Mouse (Mus musculus): ENCODE measurements at regions not wholly inside any gene's neighbourhood (a gene's known extent, or its start where the extent isn't known, plus 50 kb on each side); places are given as distances from the start of the nearest gene placed in this dataset.

DNA sequence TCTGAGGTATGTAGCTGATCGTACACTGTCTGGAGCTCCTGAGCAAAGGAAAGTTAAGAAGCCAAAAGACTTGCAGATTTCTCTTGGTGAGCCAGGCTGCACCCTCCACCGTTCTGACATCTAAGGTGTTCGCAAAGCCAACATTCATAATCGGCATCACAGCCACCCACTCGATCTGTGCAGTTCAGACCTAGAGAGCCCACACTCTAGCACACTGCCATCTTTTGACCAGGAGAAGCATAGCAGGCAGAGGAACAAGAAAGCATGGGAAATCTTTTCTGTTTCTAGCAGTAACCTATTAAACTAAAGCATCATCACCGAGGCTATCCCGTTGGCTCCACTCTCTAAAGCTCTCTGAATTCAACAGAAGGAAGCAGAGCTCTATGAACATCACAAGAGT is 59.2 kb downstream of the Areg start:
- DNase-seq = peak; percentile 3 to 17

DNA sequence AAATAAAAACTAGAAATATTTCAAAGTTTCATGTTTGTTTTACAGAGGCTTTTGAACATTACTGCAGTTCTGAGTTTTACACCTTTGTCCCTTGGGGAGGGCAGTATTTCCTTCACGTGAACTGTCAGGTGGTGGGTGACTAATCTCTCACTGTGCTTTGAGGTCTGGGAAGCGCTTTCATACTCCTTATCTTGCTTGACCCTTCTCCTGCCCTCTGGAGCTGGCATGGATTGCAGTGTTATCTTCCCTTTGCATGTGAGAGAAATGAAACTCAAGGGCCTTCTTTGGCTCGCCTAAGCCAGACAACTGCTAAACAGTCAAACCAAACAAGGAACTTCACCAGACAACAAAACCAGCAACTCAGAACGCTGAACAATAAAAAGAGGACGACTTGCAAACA is 61.0 kb downstream of the Areg start:
- no peak for DNase-seq

DNA sequence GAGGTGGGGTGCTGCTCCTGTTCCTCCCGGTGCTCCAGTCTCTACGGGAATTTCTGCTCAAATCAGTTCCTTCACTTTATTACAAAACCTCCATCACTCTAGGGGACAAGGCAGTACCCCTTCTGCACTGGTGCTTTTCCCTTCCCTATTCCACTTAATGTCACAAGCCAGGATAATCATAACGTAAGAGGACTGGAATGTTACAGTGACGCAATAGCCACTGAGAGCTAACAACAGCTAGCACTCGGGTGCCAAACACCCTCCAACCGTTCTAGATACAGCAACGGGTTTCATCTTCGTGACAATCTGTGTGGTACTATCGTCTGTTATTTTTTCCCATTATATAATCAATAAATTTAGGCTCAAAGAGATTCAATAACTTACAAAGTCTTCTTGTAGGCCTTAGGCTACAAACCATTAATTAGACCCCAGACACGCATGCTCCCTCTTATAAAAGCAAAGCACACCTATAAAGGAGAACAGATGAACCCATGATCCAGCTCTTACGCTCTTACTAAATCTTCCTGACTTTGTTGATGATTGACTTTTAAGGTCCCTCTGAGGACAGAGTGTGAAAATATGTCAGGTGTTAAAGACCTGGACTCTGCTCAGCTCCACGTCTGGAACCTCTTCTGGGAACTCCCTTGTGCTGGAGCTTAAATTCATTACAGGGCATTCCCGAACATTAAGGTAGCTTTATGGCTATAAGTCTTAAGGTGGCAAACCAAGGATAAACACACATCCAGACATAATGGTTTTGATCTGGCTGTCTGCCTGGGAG is 65.0 kb downstream of the Areg start:
- no peak for DNase-seq

DNA sequence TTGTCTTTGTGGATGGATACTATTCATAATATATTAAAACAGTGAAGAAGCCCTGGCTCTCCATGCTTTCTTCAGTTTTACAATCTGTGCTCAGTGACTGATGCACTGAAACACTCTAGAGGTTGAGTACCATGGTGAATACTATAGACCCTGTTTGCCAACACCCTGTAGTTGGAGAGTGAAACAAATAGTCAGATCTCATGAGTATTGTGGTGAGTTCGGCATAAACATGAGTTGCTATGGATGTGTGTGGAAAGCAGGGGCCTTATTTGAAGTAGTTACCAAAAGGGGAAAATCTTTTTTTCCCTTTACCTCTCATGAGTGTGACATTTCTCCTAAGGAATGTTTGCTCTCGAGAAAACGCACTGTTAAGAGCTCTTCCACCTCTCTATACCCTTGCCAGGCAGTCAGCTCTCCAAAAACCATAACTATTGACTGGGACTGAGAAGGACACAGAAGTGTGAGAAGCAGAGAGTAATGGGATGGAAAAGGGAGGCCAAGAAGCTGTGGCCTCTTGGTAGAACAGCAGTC is 66.0 kb downstream of the Areg start:
- DNase-seq = no peak

DNA sequence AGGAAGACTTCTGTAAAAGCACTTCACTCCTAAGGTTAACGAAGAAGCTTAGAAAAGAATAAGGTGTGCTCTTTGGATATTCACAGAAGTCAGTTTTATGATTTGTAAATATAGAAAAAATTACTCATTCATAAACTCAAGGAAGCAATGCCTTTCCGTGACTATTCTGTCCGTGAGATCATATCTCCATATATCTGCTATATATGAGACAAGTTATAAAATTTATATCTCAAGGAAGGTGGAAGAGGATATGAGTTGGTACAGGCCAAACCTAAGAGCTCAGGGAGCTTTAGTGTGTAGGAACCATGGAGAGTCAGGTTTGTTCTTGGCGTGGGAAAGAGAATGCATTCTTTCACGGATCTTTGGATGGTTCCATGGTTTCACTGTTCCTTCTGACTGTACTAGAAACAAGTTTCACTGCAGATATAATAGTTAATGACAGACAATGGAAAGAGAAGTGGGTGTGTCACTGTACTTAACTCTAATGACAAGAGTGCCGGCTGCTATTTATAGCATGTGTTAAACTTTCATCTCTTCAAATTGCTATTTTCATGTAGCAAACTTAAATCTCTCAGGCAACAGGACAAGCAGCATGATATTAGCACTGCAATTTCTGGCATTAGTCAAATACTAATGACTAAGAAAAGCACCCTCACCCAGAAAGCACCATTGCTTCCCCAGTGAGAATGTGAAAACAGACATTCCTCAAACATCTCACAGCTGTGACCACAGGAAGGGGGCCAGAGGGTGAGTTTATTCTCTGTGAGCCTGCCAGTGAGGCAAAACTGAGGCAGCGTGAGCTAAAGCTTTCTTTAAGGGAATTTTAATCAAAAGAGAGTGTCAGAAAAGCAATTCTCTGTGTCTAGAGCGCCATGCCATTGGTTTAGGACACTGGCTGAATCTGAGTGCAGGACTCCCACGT is 67.4 kb downstream of the Areg start:
- DNase-seq = no peak

DNA sequence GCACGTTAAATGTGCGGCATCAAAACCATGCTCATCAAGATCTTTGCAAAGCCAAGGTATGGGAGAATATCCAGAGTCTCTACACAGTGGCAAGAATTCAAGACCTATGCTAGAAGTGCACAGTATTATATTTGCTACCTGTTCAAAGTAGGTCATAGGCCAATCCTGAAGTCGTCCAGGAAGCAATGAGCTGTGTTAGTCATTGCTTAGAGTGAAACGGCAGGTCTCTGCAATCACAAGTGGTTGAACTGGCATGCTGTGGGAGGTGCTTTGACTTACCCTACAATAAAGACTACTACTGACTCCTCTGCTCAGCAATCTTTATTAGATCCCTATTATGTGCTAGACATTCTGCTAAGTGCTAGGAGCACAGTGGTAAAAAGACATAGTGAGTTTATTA is 80.8 kb downstream of the Areg start:
- no peak for DNase-seq

DNA sequence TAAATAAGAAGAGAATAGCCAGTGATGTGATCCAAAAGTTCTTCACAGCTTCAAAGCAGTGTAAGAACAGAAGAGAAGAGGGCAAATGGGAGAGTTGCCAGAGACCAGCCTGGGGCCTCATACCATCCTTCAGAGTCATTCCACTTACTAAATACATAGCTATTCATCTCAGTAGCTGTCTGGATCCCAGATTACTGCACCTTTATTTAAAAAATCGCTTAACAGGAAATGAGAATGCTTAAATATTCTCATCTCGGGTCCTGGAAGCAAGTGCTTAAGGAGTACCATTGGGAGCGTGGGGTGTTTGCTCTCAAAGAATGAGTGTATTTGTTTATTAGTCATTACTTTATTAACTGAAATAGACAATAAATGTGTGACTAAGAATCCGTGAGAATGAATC is 102.3 kb downstream of the Areg start:
- no peak for DNase-seq

DNA sequence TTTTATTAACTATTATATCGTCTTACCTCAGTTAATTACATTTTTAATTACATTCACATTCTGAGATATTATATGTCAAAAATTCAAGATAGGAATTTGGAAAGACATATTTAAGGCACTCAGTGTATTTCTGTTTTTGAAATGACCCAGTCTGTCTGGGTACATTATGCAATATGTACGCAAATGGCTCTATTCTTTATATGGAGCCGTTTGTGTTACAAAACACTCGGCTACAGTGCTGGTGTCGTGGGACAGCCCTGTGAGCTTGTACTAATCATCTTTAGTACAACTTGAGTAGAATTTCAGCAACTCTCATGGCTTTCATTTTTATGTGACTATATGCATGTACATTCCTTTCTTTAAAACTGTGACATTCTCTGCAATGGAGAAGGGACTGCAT is 108.0 kb downstream of the Areg start:
- no peak for DNase-seq

DNA sequence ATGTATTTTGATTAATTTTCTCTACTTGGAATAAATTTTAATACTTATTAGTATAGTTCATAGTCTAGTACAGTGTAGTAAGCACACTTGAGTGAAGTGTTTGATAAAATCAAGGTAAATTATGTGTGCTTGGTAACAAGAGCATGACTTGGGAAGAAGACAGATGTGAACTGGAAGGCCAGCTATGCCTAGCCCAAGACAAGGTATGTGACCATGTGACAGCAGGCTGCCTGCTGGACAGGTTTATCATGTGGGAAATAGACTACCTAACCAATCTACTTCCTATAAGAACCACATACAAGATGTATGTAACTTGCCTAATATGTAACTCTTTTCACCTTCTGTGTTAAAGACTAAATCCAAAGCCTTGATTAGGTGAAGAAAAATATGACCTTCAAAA is 122.5 kb downstream of the Areg start:
- DNase-seq = no peak

DNA sequence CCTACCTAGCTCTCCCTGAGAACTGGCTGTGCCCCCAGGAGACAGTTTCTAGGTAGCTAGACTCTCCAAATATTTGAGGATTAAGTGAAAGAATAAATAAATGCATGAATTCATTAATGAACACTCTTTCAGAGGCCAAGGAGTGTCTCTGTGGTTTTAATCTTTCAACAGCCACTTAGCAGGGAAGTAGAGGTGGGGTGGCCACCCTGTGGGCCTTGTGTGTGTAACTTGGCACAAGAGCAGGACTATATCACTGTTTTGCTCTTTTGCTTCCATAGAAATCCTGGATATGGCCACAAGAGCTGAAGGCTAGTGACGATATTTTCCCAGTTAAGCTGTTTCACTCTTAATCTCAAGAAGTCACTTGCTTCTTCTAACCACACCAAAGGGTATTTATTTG is 123.1 kb downstream of the Areg start:
- DNase-seq = no peak

DNA sequence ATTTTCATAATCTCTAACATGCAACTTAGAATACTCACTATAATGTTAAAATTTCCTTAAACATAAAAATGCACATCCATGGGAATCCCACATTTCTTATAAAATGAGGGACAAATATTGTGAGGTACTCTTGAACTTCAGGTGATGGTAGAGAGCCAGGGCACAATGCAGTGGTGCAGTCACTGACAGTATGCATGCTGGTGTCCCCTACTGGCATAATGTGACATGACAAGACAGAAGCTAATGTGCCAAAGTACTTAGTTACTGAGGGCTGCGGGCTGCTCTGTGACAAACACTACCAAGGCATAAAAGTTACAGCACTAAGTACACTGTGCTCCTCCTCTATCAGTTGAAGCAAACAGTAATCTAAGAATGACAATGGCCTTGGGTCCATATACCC is 131.3 kb downstream of the Areg start:
- DNase-seq = no peak

DNA sequence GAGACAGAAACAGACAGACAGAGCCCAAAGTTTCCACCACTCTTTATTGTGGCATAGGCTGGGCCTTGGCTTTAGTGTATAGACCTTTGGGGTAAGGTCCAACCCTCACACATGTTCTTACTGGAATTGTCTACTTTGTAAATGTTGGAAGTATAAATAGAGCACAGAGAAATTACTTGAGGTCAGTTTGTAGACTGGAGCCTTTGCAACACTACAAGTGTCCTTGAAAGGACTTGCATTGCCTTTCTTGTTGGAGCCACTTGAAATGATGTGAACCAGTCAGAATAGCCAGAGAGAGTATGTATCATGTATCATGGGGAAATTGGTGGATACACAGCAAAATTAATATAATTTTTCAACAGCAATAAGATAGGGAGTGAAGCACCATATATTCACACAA is 131.4 kb downstream of the Btc start:
- no peak for DNase-seq

DNA sequence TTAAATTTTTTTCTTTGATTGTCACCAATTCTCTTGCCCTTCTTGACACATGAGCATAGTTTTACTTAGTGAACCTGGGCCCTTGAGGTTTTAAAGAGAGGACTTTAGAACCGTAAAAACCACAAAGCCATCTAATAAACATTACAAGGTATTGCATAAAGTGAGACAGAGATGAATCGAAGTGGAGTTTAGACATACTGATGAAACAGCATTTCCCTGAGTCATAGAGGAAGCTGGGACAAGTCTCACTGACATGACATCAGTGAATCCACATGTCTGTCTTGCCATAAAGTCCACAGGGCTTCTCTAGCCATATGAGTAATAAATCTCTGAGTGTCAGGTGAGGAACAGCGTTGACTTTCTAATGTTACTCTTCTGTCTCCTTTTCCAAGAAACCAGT is 128.4 kb downstream of the Btc start:
- no peak for DNase-seq

DNA sequence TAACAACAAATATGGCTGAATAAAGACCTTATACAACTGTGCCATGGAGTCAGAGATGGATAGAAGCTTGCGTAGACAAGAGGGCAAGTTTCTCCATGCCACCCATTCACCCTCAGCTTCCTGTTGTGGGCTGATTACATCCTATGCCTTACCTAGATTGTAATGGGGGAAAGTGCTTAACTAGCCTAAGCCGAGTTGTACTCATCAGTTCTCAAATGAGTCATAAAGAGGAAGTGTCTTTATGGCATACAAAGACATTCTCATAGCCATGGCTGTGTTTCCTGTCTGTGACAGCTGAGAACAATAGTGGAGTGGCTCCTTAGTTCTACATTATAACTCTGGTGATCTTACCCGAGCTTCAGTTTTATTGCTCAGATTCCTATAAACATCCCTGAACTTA is 124.3 kb downstream of the Btc start:
- DNase-seq = no peak

DNA sequence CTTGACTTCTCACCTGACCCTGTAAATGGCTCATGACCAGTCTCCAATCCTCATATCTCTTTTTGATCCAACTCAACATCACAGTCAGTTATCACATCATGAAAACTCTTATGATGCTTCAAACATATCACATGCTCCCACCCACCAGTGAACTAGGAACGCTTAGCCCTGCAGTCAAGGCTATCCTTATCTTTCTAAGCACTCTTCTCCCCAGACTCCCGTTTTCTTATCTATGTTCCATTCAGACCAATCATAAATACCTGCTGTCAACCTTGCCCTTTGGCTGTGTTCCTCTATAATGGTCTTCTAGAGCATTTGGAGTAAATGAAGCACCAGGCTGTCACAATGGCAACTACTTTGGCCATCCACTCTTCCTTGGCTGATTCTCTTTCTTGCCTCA is 123.3 kb downstream of the Btc start:
- DNase-seq = no peak

DNA sequence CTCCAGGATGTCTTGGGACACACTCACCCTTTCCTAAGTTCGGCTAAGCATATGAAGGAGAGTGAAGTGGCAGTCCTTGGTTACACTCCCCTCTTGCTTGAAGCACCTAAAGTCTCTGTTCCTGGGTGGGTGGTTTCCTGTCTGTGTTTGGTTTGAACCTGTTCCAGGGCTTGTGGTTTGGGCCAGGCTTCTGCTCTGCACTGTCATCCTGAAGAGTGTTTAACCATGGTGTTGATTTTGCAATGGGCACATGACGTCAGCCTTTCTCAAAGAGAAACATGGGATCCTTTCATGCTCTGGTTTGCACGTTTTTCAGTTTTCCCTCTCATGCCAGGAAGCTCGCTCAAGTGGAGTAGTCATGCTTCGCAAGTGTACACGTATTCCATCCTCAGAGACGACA is 119.8 kb downstream of the Btc start:
- DNase-seq = no peak

DNA sequence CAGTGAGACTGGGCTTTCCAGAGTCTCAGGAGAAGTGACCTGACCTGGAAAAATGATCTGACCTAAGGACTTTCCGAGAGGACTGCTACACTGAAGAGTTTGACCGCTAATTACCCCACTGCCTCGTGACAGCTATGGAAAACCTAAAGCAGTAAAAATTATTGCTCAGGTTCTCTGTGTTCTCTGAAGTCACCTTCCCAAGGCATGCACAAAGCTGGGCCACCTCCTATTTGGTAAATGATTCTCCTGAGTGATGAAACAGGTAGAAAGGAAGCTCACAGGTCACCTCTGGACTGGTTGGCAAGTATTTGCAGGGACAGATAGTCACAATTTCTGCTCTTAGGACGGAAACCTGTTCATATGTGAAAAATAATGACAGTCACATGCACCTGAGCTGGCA is 109.7 kb downstream of the Btc start:
- no peak for DNase-seq

DNA sequence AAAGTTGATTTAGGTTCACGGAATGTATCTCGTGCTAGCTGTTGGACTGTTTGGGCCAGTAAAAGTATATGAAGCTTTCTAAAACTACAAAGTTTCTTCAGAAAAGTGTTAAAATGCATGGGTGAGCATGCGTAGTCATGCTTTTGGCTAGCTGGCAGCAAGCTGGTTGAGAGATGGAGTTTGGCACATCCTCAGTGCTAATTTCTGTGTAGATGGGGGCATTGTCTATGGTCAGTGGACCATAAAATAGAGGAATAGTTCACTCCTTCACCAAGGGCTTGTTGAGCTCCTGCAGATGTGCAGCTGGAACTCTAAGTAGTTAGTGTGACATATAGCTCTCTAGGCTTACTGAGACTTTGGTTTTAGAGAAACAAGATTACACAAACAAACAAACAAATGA is 107.8 kb downstream of the Btc start:
- DNase-seq = no peak

DNA sequence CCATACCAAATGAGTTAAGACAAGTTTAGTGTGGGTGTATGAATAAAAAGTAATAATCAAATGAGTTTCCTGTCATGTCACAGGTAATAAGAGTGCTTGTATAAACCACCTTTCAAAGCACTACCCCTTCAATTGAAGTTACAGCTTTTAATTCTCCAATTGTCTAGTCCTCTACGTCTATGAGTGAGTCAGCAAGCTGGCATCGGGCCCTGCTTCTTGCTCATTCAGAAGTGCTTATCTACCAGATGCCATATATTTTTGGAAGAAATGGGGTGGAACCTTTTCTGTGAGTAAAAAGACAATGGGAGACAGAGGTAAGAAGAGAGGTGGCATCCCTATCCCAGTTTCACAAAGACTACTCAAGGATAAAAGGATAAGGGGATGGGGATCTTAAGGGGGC is 105.7 kb downstream of the Btc start:
- DNase-seq = no peak

DNA sequence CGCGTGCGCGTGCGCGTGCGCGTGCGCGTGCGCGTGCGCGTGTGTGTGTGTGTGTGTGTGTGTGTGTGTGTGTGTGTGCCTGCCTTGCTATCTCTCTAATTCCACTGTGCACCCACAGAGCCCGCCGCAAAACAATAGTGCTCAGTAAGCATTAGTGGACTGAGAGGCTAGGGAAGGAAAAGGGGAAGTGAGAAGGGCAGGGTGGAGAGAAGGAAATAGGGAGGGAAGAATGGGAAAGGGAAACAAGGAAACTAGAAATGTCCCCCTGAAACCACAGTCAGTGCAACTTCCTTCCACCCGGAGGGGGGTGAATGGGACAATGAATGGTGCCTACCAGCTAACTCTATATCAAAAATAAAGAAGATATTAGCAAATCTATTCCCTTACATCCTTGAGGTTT is 100.7 kb downstream of the Btc start:
- DNase-seq = no peak

DNA sequence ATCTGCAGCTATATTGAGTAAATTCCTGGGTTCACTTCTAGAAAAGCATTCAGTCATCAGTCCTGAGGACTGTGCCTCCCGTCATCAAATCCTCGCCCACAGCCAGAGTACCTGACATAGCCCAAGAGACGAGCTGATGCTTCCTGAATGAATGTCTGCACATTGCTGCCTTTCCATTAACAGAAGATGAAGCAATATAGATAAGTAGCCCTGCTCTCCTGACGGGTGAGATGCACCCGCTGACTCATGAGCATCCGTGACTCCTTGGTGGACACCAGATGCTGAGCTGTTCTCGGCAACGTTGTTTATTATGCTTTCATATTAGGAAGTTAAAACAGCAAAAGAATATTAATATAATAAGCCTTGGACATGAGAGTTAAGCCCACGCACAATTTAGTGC is 99.9 kb downstream of the Btc start:
- no peak for DNase-seq

DNA sequence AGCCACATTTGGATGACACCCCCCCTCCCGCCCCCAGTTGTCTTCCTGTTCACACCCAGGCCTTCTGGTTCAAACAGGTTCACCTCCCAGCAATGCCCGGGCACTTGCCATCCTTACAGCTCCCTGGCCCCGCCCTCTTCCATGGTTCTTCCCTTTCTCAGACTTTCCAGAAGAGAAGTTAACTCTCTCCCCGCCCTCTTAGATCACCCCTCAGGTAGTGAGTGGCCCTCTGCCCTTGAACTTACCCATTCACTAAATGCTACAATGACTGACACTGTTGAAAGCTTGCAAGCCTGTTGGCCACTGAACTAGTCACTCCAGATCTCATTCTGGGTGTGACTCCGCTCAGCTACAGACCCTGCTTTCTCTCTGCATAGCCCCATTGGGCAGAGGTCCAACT is 99.1 kb downstream of the Btc start:
- DNase-seq = no peak

DNA sequence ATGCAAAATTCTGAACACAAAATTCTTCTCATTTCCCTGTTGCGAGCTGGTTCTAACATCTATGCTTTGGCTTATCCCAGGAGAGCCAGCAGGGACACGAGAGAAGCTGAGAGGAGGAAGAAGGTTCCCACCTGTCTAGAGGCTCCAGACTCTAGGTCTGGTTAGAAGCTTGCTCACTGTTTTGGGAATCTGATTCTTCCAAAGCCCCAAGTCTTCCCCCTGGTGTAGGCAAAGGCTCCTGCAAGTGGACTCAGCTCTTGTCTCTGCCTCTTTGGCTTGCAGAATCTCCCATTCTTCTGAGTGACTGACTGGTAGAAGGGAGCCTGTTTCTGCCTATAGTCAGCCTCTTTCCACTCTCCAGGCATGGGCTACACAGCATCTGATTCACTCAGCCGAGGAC is 95.8 kb downstream of the Btc start:
- DNase-seq = no peak

Measured in cerebellum, postnatal 36 days (tissue).